Mouse (Mus musculus) forebrain, embryonic 15.5 days (tissue): ENCODE measurements at regions not wholly inside any gene's neighbourhood (a gene's known extent, or its start where the extent isn't known, plus 50 kb on each side); places are given as distances from the start of the nearest gene placed in this dataset.
"Not testable (repeated sequence)": the region's sequence is repeated elsewhere in the genome, so short reads cannot be mapped to it uniquely, and the experiment has no call there.

Source experiments
- ATAC-seq: fragments of 200-750 bp; cut with Nextera tagmentation; replicated peaks from 2 replicates; pipeline ENCODE4 v1.8.0; 2017; ENCODE audit warnings: mild to moderate bottlenecking, moderate TSS enrichment, moderate library complexity
- H3K27ac ChIP-seq: fragments of 300-500 bp; sonication (generic); replicated peaks from 2 replicates; pipeline ENCODE4 v1.5.1; 2015; ENCODE audit warnings: mild to moderate bottlenecking, inconsistent platforms
- H3K27me3 ChIP-seq: fragments of 300-500 bp; sonication (generic); 2 replicates; pipeline ENCODE4 v1.6.1; 2015; ENCODE audit warnings: inconsistent platforms
- H3K36me3 ChIP-seq: fragments of 300-500 bp; sonication (generic); 2 replicates; pipeline ENCODE4 v1.6.1; 2015; ENCODE audit warnings: mild to moderate bottlenecking, inconsistent platforms
- H3K4me1 ChIP-seq: fragments of 300-500 bp; sonication (generic); 2 replicates; pipeline ENCODE4 v1.6.1; 2015; ENCODE audit warnings: inconsistent platforms
- H3K4me2 ChIP-seq: fragments of 300-500 bp; sonication (generic); replicated peaks from 2 replicates; pipeline ENCODE4 v1.6.1; 2015; ENCODE audit warnings: mild to moderate bottlenecking, inconsistent platforms
- H3K4me3 ChIP-seq: fragments of 300-500 bp; sonication (generic); 2 replicates; pipeline ENCODE4 v1.5.1; 2015; ENCODE audit warnings: mild to moderate bottlenecking, inconsistent platforms
- H3K9ac ChIP-seq: fragments of 300-500 bp; sonication (generic); replicated peaks from 2 replicates; pipeline ENCODE4 v1.6.1; 2015; ENCODE audit warnings: mild to moderate bottlenecking, inconsistent platforms
- H3K9me3 ChIP-seq: fragments of 300-500 bp; sonication (generic); 2 replicates; pipeline ENCODE4 v1.6.1; 2016; ENCODE audit warnings: inconsistent platforms
- WGBS: fragments of 180-500 bp; shearing (Covaris S2); methylation state at CpG from one replicate; pipeline ENCODE4 v1.1.7; 2015; ENCODE audit warnings: mixed read lengths; 5-methylcytosine and 5-hydroxymethylcytosine counted together

DNA sequence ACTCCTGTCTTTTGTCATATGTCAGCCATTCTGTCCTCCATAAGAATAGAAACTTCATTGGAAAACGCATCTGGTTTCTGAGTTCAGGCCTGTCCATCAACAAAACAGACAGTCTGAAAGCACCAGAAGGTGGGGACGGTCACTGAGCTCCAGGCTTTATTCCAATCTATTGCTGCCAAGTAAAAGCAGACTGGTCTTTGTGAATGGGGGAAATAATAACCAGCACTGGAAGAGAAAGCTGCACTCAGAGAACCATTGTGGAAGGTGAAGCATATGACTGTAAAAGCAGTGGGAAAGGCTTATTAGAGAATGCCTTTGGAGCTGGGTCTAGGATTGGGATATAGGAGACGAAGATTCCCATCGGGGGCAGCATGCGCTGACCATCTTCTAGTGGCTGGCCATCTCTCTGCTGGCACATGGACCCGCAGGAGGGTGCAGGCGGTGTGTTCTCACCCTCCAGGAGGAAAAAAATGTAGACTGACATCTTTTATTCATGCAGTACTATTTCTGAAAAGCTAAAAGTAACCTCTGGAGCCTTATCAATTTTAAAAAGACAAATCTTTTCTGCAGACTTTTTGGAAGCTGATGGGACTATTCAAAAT is 1638.0 kb downstream of the Car8 start:
- no peak overlapping the region for H3K4me2 ChIP-seq
- H3K27me3 ChIP-seq, result no peaks in the 10 kb centered on the region
- peaks cover 7% of the 10 kb centered on the region for H3K4me1 ChIP-seq
- H3K36me3 ChIP-seq, result no peaks in the 10 kb centered on the region
- peak overlapping the region; percentile 66 for H3K27ac ChIP-seq
- peak; percentile 77 for ATAC-seq
- no peak overlapping the region for H3K9ac ChIP-seq
- 42% methylated on average over 7 of the region's 7 CpGs for WGBS
- no peak overlapping the region for H3K4me3 ChIP-seq
- no peaks in the 10 kb centered on the region for H3K9me3 ChIP-seq

DNA sequence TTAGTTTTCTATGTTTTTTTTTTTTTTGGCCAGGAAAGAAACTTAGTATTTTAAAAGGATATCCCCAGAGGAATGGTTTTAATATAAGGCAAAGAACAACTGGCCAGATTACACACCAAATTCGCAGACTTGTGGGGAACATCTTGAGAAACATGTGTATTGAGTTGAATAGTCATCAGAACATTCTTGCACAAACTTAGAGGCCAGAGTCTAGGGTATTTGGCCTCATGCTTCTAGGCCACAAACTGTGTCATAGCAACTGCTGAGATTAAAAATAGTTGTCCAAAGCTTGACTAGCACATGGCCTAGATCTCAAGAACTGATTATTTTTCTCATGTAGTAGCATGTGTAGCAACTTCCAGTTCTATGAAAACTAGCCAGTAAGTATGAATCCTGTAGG is 1642.5 kb downstream of the Car8 start:
- Histone ChIP-seq H3K9ac (no peak overlapping the region), H3K36me3 (no peaks in the 10 kb centered on the region), H3K4me2 (no peak overlapping the region), H3K27me3 (no peaks in the 10 kb centered on the region), H3K9me3 (no peaks in the 10 kb centered on the region), H3K4me3 (no peak overlapping the region), H3K4me1 (peaks cover 7% of the 10 kb centered on the region), H3K27ac (no peak overlapping the region)
- no peak for ATAC-seq
- 70% methylated on average over 1 of the region's 1 CpGs for WGBS

DNA sequence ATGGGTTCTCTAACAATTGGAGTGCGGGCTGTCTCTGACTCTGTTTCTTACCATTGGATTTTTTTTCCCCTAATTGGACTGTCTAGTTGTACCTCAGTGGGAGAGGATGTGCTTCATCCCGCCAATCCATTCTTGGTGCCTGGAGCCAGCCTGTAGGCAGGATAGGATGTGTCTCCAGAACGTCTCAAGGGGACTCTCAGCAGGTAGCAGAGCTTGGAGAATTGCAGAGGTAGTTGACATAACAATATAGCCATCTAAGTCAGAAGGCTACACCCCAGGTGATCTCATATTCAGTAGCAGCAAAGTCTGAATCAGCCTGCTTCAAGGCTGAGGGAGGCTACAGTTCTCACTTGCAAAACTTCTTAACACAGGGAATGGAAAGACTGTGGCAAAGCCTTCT is 1646.0 kb downstream of the Car8 start:
- H3K27ac ChIP-seq, H3K9ac ChIP-seq, ATAC-seq: not testable (repeated sequence)

DNA sequence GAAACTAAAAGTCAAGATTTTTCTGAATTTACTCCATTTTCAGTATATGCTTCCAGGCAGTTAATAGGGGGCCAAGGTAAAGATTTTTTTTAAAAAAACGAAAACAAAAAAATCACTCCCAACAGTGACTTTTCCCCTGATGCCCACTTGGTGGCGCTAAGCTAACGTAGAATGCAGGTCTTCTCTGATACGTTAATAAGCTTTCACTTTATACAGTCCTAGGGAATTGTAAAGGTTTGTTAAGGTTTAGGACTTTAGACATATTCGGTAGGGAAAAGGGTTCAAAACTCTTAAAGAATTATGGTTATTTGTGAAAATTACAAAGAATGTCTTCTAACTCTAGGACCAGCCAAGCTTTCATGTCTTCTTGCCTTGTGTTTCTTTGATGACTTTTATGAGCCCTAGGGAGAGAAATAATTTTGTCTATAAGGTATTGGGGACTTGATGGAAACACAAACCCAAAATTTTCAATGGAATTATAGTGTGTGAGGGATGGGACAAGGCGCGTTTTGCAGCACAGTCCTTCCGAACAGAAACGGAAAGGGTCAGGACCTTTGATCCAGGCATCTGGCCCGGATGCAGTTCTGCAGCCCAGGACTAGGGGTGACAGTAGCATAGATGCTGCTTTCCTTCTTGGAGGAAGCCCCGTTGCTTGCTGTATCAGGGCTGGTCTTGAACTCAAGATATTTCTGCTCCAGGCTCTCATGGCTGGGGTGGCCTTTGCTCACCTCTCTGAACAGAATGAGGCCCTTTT is 1677.1 kb downstream of the Car8 start:
- Histone ChIP-seq H3K4me3 (no peak overlapping the region), H3K27ac (no peak overlapping the region), H3K9ac (no peak overlapping the region), H3K4me2 (no peak overlapping the region), H3K27me3 (no peaks in the 10 kb centered on the region), H3K4me1 (no peaks in the 10 kb centered on the region), H3K36me3 (no peaks in the 10 kb centered on the region), H3K9me3 (no peaks in the 10 kb centered on the region)
- peak; percentile 79 for ATAC-seq
- WGBS, result 39% methylated on average over 11 of the region's 11 CpGs

More for the DNA sequence above, 1646.0 kb downstream of the Car8 start:
- not testable (repeated sequence) for H3K9me3 ChIP-seq, H3K36me3 ChIP-seq, H3K27me3 ChIP-seq, H3K4me1 ChIP-seq, H3K4me2 ChIP-seq, H3K4me3 ChIP-seq
- WGBS, result 67% methylated on average over 3 of the region's 3 CpGs

DNA sequence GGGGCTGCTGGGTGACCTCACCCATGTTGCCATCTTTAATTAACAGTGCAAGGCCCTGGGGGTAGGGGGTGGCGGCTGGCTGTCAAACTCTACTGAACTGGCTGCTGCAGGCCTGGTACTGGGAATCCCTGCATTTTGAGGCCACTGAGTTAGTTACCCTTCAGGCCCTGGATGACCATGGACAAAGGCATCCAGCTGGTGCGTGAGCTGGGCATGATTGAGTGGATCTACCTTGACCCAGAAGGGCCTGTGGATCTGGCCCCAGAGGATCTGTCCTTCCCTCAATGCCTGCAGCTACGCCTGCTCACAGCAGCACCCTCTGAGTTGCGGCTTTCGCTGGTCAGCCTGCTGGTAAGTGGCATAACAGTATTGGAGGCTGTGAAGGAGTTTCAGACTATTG is 1699.2 kb downstream of the Car8 start:
- 96% methylated on average over 5 of the region's 5 CpGs for WGBS
- ATAC-seq, result no peak
- no peaks in the 10 kb centered on the region for H3K27me3 ChIP-seq

DNA sequence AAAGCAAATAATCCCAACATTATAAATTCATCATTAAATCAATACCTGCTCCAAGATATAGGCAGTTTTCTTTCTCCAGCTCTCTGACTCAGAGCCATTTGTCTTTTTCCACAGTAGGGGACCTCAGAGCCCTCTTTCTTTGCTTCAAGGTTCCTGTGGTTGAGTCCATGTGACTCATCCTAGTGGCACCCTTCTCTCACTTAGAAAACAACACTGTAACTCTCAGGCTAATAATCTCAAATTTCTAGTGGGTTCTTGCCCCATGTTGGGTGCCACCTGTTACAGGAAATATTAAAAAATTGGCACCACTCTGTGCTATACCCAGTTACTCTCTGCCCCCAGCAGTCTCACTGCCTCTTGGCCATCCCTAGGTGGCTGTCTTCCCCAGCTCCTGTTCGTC is 1706.4 kb downstream of the Car8 start:
- Histone ChIP-seq H3K4me2 (no peak overlapping the region), H3K27me3 (no peaks in the 10 kb centered on the region), H3K9ac (no peak overlapping the region), H3K4me3 (no peak overlapping the region), H3K36me3 (no peaks in the 10 kb centered on the region), H3K4me1 (no peaks in the 10 kb centered on the region), H3K9me3 (no peaks in the 10 kb centered on the region), H3K27ac (no peak overlapping the region)
- 81% methylated on average over 1 of the region's 1 CpGs for WGBS
- ATAC-seq, result no peak

More for the DNA sequence above, 1699.2 kb downstream of the Car8 start:
- H3K9me3 ChIP-seq, result no peaks in the 10 kb centered on the region
- no peaks in the 10 kb centered on the region for H3K4me1 ChIP-seq
- no peak overlapping the region for H3K4me3 ChIP-seq
- H3K36me3 ChIP-seq, result no peaks in the 10 kb centered on the region
- H3K27ac ChIP-seq, result no peak overlapping the region
- H3K4me2 ChIP-seq, result no peak overlapping the region
- H3K9ac ChIP-seq, result no peak overlapping the region

DNA sequence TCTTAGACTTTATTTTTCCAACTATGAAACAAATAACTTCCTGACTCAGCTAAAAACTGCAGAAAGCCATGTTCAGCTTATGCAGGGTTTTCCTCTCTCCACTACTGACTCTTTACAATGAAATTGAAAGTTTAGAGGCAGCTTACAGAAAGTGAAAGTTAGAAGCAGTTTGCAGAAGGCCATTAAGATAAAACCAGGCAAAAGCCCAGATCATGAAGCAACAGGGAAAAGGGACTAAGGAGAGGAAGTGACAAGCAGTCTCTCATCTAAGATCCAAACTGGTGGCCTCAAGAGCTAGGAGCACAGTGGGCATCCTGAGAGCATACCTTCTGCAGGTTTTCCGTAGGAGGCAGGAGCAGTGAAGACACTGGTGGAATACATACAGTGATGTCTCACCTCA is 1721.2 kb downstream of the Car8 start:
- no peaks in the 10 kb centered on the region for H3K9me3 ChIP-seq
- H3K27me3 ChIP-seq, result no peaks in the 10 kb centered on the region
- H3K27ac ChIP-seq, result no peak overlapping the region
- peaks cover 7% of the 10 kb centered on the region for H3K4me1 ChIP-seq
- H3K4me3 ChIP-seq, result no peak overlapping the region
- no peak for ATAC-seq
- H3K36me3 ChIP-seq, result no peaks in the 10 kb centered on the region
- WGBS, result 92% methylated on average over 1 of the region's 1 CpGs
- no peak overlapping the region for H3K9ac ChIP-seq
- H3K4me2 ChIP-seq, result no peak overlapping the region

DNA sequence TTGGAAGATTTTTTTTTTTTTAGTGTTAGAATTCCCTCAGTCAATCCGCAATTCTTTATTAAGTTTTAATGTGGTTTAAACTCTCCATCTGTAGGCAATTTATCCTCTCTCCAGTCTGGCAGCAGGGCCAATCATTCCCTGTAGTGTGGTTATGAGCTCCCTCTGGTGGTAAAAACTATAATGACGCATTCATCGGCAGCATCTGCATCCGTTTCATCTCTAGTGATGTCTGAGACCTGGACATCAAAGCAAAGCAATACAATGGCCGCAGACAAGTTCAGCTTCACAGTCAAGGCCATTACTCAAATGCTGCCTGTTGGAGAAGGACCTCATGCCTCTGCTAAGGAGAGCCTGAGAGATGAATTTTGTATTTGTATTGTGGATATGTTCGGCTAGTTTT is 1721.7 kb upstream of the Impad1 start:
- H3K9ac ChIP-seq, result no peak overlapping the region
- no peaks in the 10 kb centered on the region for H3K36me3 ChIP-seq
- H3K4me1 ChIP-seq, result peaks cover 7% of the 10 kb centered on the region
- WGBS, result 21% methylated on average over 6 of the region's 6 CpGs
- peak; percentile 66; the same call in 1 of the 2 replicates for ATAC-seq
- no peaks in the 10 kb centered on the region for H3K9me3 ChIP-seq
- no peaks in the 10 kb centered on the region for H3K27me3 ChIP-seq
- H3K4me3 ChIP-seq, result no peak overlapping the region
- H3K4me2 ChIP-seq, result no peak overlapping the region
- H3K27ac ChIP-seq, result no peak overlapping the region

DNA sequence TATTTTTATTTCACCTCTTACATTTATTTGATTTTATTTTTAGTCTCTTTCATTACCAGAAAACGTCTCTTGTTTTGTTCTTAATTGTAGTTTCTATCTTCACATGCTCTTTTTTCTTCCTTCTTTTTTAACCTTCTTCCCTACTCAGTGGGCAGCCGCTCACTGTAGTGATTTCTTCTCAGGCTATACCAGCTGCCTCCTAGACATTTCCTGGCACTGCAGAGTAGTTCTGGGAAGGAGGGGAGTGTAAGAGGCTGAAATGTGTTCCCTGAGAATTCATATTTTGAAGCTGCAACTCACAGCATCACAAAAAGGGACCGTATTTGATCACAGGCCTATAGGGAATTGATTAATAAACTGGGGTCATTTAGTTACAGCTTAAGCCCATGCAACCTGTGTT is 1720.5 kb upstream of the Impad1 start:
- 57% methylated on average over 3 of the region's 3 CpGs for WGBS

DNA sequence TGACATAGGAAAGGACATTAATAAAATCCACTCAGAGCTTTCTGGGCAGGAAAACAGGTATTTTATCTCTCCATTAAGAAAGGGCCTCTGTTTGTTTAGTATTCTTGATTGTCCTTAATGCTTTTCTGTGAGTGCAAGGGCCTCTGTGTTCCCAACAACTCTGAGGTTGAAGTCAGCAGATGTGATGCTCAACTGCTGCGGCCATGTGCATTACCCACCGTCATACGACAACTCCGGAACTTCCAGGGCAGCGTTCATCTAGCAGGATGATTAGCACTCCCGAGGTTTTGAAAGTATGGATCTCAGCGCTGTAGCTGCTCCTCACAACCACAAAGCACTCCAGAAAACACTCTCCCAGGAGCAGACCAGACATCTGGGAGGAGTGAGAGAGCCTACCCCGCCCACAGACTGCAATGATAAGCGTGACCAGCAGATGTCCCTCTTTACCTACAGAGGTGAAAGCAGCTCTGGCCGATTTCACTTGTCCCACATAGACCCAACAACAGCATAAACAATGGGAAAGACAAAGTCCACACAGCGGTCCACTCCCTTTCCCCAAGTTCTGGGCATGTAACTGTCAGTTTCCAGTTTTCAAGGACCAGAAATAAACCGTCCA is 1719.7 kb upstream of the Impad1 start:
- Histone ChIP-seq H3K9me3 (no peaks in the 10 kb centered on the region), H3K27ac (no peak overlapping the region), H3K4me3 (peak overlapping the region; percentile 8; the same call in 1 of the 2 replicates), H3K4me2 (peak overlapping the region; percentile 23; the same call in 1 of the 2 replicates), H3K4me1 (peaks cover 7% of the 10 kb centered on the region), H3K36me3 (no peaks in the 10 kb centered on the region), H3K27me3 (no peaks in the 10 kb centered on the region), H3K9ac (no peak overlapping the region)
- 20% methylated on average over 12 of the region's 12 CpGs for WGBS
- ATAC-seq, result peak; percentile 86

More for the DNA sequence above, 1720.5 kb upstream of the Impad1 start:
- ATAC-seq, result no peak
- no peak overlapping the region for H3K9ac ChIP-seq
- 0 out of 2 replicates have a peak overlapping the region, but pooled peaks have one; percentile 14 for H3K27ac ChIP-seq
- peaks cover 7% of the 10 kb centered on the region for H3K4me1 ChIP-seq
- no peaks in the 10 kb centered on the region for H3K36me3 ChIP-seq
- no peak overlapping the region for H3K4me2 ChIP-seq
- H3K27me3 ChIP-seq, result no peaks in the 10 kb centered on the region
- no peak overlapping the region for H3K4me3 ChIP-seq
- no peaks in the 10 kb centered on the region for H3K9me3 ChIP-seq

DNA sequence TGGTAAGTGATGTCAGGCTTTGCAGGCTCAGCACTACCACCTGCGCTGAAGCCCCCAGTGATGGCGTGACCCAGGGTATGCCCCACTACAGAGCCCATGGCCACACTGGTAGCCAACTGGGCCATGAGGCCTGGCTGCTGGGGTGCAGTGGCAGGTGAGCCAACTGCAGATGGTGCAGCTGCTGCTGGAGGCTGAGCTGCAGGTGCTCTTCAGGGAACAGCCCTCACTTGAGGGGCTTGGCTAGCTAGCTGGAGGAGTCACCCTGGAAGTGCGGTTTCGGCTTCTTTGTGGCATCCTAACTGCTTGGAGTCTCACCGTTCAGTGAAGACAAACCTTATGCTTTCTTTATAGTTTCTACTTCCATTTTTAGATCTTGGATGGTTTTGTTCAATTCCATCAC is 1714.9 kb upstream of the Impad1 start:
- 97% methylated on average over 5 of the region's 5 CpGs for WGBS
- Histone ChIP-seq H3K9me3 (no peaks in the 10 kb centered on the region), H3K9ac (no peak overlapping the region), H3K27me3 (no peaks in the 10 kb centered on the region), H3K4me1 (no peaks in the 10 kb centered on the region), H3K27ac (no peak overlapping the region), H3K4me3 (no peak overlapping the region), H3K36me3 (no peaks in the 10 kb centered on the region), H3K4me2 (no peak overlapping the region)
- no peak for ATAC-seq
